Mouse (Mus musculus) liver, embryonic 11.5 days (tissue): Measurements from ENCODE around the gene Olfr91. TPM values are rescaled to one million over a fixed set of nuclear protein-coding genes. Genes with fewer than 3 reads are reported as not detected.

Experiments used
- ATAC-seq: fragments of 200-750 bp; cut with Nextera tagmentation; replicated peaks from 2 replicates; pipeline ENCODE4 v1.8.0; 2017; ENCODE audit warnings: moderate number of reproducible peaks, mild to moderate bottlenecking, moderate TSS enrichment, moderate library complexity; ENCODE audit not compliant: low FRiP score
- DNase-seq: peaks from one replicate; pipeline ENCODE4 v3.0.0-alpha.2; 2017; ENCODE audit warnings: low spot score
- H3K27ac ChIP-seq: fragments of 300-500 bp; sonication (generic); 2 replicates; pipeline ENCODE4 v1.5.1; 2014; ENCODE audit warnings: mild to moderate bottlenecking, low read depth, low read length, control low read depth
- H3K27me3 ChIP-seq: fragments of 300-500 bp; sonication (generic); replicated peaks from 2 replicates; pipeline ENCODE4 v1.6.1; 2014; ENCODE audit warnings: low read length, mixed read lengths; ENCODE audit not compliant: control insufficient read depth, insufficient read depth
- H3K36me3 ChIP-seq: fragments of 300-500 bp; sonication (generic); 2 replicates; pipeline ENCODE4 v1.6.1; 2014; ENCODE audit warnings: mild to moderate bottlenecking, low read length, moderate library complexity, mixed read lengths; ENCODE audit not compliant: control insufficient read depth, insufficient read depth
- H3K4me1 ChIP-seq: fragments of 300-500 bp; sonication (generic); replicated peaks from 2 replicates; pipeline ENCODE4 v1.6.1; 2014; ENCODE audit warnings: low read length, mixed read lengths; ENCODE audit not compliant: control insufficient read depth, insufficient read depth
- H3K4me2 ChIP-seq: fragments of 300-500 bp; sonication (generic); 2 replicates; pipeline ENCODE4 v1.6.1; 2014; ENCODE audit warnings: mild to moderate bottlenecking, control low read depth, moderate library complexity
- H3K4me3 ChIP-seq: fragments of 300-500 bp; sonication (generic); 2 replicates; pipeline ENCODE4 v1.5.1; 2014; ENCODE audit warnings: low read depth, low read length, control low read depth
- H3K9ac ChIP-seq: fragments of 300-500 bp; sonication (generic); 2 replicates; pipeline ENCODE4 v1.6.1; 2014; ENCODE audit warnings: low read depth, low read length, control low read depth
- H3K9me3 ChIP-seq: fragments of 300-500 bp; sonication (generic); 2 replicates; pipeline ENCODE4 v1.6.1; 2016; ENCODE audit warnings: low read length, inconsistent platforms, mixed read lengths; ENCODE audit not compliant: control insufficient read depth
- WGBS: fragments of 180-500 bp; shearing (Covaris S2); extraction: QIAGEN DNeasy Blood & Tissue Kit; methylation state at CpG from one replicate; pipeline ENCODE4 v1.1.7; 2014; 5-methylcytosine and 5-hydroxymethylcytosine counted together
- polyA plus RNA-seq: library from polyadenylated mRNA; unstranded; fragments of >200 nt; fragmentation: Nextera tagmentation; extraction: Ambion mirVana; gene quantifications from 2 replicates; pipeline ENCODE4 v1.2.1, GENCODE M21; 2014

Olfr91 gene
- polyA plus RNA-seq, 1 experiment from 2014 or later: not detected

- H3K27ac ChIP-seq: no peak overlapping the region
- ATAC-seq (no peak), DNase-seq (no peak)
- H3K4me1 ChIP-seq: no peaks in the 10 kb centered on the region
- no peak overlapping the region for H3K4me3 ChIP-seq
- H3K36me3 ChIP-seq: no peaks in the 10 kb centered on the region
- no peaks in the 10 kb centered on the region for H3K9me3 ChIP-seq
- 83% methylated on average over 4 of the region's 4 CpGs for WGBS
- H3K4me2 ChIP-seq: no peak overlapping the region
- H3K27me3 ChIP-seq: no peaks in the 10 kb centered on the region
- no peak overlapping the region for H3K9ac ChIP-seq
Measured at GRCm38 (mm10) chr17:37081659-37082058, 16.4 kb downstream of the Olfr91 start.

DNA sequence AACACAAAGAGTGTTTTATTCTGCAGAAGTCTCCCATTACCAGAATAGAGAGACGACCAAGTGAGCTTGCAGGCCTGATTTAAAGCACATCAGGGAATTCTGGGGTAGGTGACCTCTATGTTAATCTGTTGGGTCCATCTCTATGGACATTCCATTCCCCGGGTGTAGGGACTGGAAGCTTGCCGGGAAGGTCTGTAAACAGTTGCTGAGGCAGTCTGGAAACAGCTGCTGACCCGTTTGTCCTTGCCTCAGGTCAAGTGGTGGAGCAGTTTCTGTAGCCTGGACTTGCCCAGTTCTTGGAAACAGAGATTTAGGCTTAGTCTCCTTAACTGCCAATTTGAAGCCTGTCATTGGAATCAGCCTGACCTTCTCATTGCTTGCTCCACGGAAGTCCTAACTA, 18.0 kb downstream of the Olfr91 start:
- Histone ChIP-seq H3K4me1 (no peaks in the 10 kb centered on the region), H3K9me3 (no peaks in the 10 kb centered on the region), H3K36me3 (no peaks in the 10 kb centered on the region), H3K27me3 (no peaks in the 10 kb centered on the region), H3K4me2 (no peak overlapping the region), H3K4me3 (no peak overlapping the region), H3K27ac (no peak overlapping the region), H3K9ac (no peak overlapping the region)
- ATAC-seq (no peak), DNase-seq (no peak)
- WGBS: 22% methylated on average over 5 of the region's 5 CpGs

DNA sequence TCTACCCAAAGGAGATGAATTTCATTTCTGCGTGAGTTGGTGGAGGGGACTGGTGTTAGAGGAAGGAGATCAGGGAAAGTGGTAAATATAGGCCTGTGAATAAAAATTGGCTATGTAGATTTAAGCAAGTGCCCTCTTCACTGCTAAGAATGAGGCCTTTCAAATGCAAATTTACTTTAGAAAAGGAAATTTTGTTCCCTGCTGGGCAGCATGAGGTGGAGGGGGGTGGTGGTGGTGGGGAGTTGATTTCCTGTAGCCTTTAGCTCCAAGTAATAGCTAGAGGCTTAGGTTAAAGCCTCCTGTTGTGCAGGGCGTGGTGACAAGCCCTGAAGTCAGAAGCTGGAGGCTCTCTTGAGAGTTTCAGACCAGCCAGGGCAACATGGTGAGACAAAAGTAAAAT, 19.1 kb downstream of the Olfr91 start:
- H3K9me3 ChIP-seq: no peaks in the 10 kb centered on the region
- H3K36me3 ChIP-seq: no peaks in the 10 kb centered on the region; the same call in 1 of the 2 replicates
- no peaks in the 10 kb centered on the region for H3K4me1 ChIP-seq
- no peak overlapping the region for H3K9ac ChIP-seq
- DNase-seq: no peak
- ATAC-seq: no peak
- no peaks in the 10 kb centered on the region for H3K27me3 ChIP-seq
- H3K4me3 ChIP-seq: no peak overlapping the region
- WGBS: 48% methylated on average over 2 of the region's 2 CpGs
- no peak overlapping the region for H3K27ac ChIP-seq
- H3K4me2 ChIP-seq: no peak overlapping the region

DNA sequence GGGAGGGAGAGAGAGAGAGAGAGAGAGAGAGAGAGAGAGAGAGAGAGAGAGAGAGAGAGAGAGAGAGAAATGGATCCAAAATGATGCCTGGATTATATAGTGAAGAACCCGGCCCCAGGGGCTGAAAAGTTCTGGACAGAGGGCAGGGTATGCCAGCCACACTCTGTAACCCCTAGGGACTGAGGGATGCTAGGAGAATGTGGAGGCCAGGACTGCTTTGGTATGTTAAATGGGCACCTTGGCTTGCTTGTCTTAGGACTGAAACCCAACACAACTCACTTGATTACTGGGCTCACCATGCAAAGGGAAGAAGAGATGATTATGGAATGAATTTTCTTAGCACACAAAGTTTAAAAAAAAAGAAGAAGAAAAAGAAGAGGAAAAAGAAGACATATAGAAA, 19.9 kb downstream of the Olfr91 start:
- ATAC-seq (no peak), DNase-seq (no peak)
- no peaks in the 10 kb centered on the region; the same call in 1 of the 2 replicates for H3K36me3 ChIP-seq
- H3K27ac ChIP-seq: no peak overlapping the region
- no peaks in the 10 kb centered on the region for H3K27me3 ChIP-seq
- 54% methylated on average over 1 of the region's 1 CpGs for WGBS
- H3K9me3 ChIP-seq: no peaks in the 10 kb centered on the region
- no peak overlapping the region for H3K4me3 ChIP-seq
- H3K4me2 ChIP-seq: no peak overlapping the region
- no peaks in the 10 kb centered on the region for H3K4me1 ChIP-seq
- no peak overlapping the region for H3K9ac ChIP-seq

- ATAC-seq: no peak
- H3K27ac ChIP-seq: no peak overlapping the region
- no peak for DNase-seq
Measured at GRCm38 (mm10) chr17:37075766-37076165, 22.3 kb downstream of the Olfr91 start.

DNA sequence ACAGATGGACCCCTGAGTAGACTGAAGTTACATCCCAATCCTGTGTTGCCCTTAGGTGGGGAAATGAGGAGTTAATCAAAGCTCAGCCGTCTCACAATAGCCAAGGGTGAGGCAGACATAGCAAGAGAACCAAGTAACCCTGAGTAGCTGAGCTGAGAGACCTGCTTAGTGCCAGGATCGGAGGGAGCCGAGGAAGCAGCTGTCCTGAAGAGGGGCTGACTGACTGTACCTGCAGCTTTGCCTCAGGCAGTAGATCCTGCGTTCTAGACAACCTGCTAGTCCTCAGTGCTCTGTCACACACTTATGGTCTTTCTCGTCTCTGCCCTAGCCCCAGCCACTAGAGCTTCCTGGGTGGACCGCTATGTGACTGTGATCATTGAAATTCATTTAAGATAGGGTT, 22.9 kb downstream of the Olfr91 start:
- Histone ChIP-seq H3K4me1 (no peaks in the 10 kb centered on the region), H3K9me3 (no peaks in the 10 kb centered on the region), H3K27ac (no peak overlapping the region), H3K27me3 (no peaks in the 10 kb centered on the region), H3K4me2 (no peak overlapping the region), H3K4me3 (no peak overlapping the region), H3K9ac (no peak overlapping the region), H3K36me3 (no peaks in the 10 kb centered on the region; the same call in 1 of the 2 replicates)
- ATAC-seq: no peak
- WGBS: 84% methylated on average over 6 of the region's 6 CpGs
- no peak for DNase-seq

More at GRCm38 (mm10) chr17:37075766-37076165, 22.3 kb downstream of the Olfr91 start:
- H3K27me3 ChIP-seq: no peaks in the 10 kb centered on the region
- no peaks in the 10 kb centered on the region; the same call in 1 of the 2 replicates for H3K36me3 ChIP-seq
- H3K9me3 ChIP-seq: no peaks in the 10 kb centered on the region
- no peaks in the 10 kb centered on the region for H3K4me1 ChIP-seq
- no peak overlapping the region for H3K4me2 ChIP-seq
- H3K9ac ChIP-seq: no peak overlapping the region
- 86% methylated on average over 2 of the region's 2 CpGs for WGBS
- H3K4me3 ChIP-seq: no peak overlapping the region

- WGBS: 69% methylated on average over 11 of the region's 11 CpGs
- no peak overlapping the region for H3K9ac ChIP-seq
- no peak overlapping the region for H3K4me2 ChIP-seq
- DNase-seq (no peak), ATAC-seq (no peak)
- no peaks in the 10 kb centered on the region for H3K9me3 ChIP-seq
- H3K36me3 ChIP-seq: peaks cover 4% of the 10 kb centered on the region; the same call in 1 of the 2 replicates
- H3K4me1 ChIP-seq: no peaks in the 10 kb centered on the region
- no peak overlapping the region for H3K27ac ChIP-seq
- H3K27me3 ChIP-seq: no peaks in the 10 kb centered on the region
- H3K4me3 ChIP-seq: no peak overlapping the region
Measured at GRCm38 (mm10) chr17:37072730-37073276, 25.3 kb downstream of the Olfr91 start.

DNA sequence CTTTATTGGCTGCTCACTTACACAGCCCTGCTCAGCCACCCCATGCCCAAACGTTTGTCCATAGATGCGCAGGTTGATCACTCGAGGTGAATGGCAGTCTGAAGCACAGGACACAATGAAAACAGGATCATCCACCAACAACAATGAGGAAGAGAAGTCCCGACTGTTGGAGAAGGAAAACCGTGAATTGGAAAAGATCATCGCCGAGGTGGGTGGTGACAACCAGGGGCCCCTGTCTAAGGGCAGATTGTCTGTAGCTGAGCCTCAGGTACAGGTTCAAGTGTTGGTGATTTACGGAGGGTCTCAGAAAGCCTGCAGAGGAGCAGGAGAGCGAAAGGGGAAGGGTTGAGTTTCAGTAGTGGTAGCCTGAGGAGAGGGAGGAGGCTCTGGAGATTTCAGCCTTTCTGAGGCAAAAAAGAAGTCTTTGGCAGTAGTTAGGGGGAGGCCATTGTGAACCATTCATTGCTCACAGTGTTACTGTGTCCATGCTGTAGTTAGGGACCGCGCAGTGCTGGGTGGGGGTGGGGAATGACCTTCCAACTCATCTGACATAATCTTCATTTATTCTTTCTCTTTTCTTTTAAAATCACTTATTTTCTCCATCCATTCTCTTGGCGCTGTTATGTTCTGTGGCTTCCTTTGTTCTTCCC, 25.9 kb downstream of the Olfr91 start:
- DNase-seq: no peak
- WGBS: 79% methylated on average over 12 of the region's 12 CpGs

GRCm38 (mm10) chr17:37070121-37070520, 28.0 kb downstream of the Olfr91 start:
- H3K9ac ChIP-seq: no peak overlapping the region
- WGBS: 88% methylated on average over 8 of the region's 8 CpGs
- ATAC-seq (no peak), DNase-seq (no peak)
- H3K4me1 ChIP-seq: no peaks in the 10 kb centered on the region
- no peak overlapping the region for H3K4me2 ChIP-seq
- H3K27me3 ChIP-seq: no peaks in the 10 kb centered on the region
- H3K4me3 ChIP-seq: no peak overlapping the region
- peaks cover 4% of the 10 kb centered on the region; the same call in 1 of the 2 replicates for H3K36me3 ChIP-seq
- no peak overlapping the region for H3K27ac ChIP-seq
- no peaks in the 10 kb centered on the region for H3K9me3 ChIP-seq

More for the DNA sequence above, 25.9 kb downstream of the Olfr91 start:
- no peak overlapping the region for H3K9ac ChIP-seq
- H3K9me3 ChIP-seq: no peaks in the 10 kb centered on the region
- no peaks in the 10 kb centered on the region for H3K27me3 ChIP-seq
- no peaks in the 10 kb centered on the region for H3K4me1 ChIP-seq
- H3K36me3 ChIP-seq: peaks cover 4% of the 10 kb centered on the region; the same call in 1 of the 2 replicates
- no peak for ATAC-seq
- H3K27ac ChIP-seq: no peak overlapping the region
- H3K4me2 ChIP-seq: no peak overlapping the region
- H3K4me3 ChIP-seq: no peak overlapping the region
